Mouse (Mus musculus) heart, embryonic 14.5 days (tissue): ENCODE measurements around the gene Syn3. TPM values are rescaled to one million over a fixed set of nuclear protein-coding genes. Genes with fewer than 3 reads are reported as not detected.

Experiments used
- ATAC-seq: fragments of 200-750 bp; cut with Nextera tagmentation; 2 replicates; pipeline ENCODE4 v1.8.0; 2017; ENCODE audit warnings: low read depth, moderate TSS enrichment; ENCODE audit not compliant: insufficient number of reproducible peaks, insufficient read depth, low FRiP score
- H3K27ac ChIP-seq, 2 experiments: fragments of 200-500 bp in 1 of 2; fragments of 300-500 bp in 1 of 2; sonication (generic) in 1 of 2; replicated peaks in 1 of 2; 2 replicates each; pipeline ENCODE4 v1.5.1; 2012 to 2014; ENCODE audit warnings: low read depth in 2 of 2, low read length in 2 of 2, control low read depth in 1 of 2, mild to moderate bottlenecking in 1 of 2, mixed read lengths in 1 of 2; ENCODE audit not compliant: control insufficient read depth in 1 of 2, insufficient read depth in 1 of 2
- H3K27me3 ChIP-seq: fragments of 300-500 bp; sonication (generic); 2 replicates; pipeline ENCODE4 v1.6.1; 2014; ENCODE audit warnings: mild to moderate bottlenecking, low read length, control low read depth; ENCODE audit not compliant: control insufficient read depth, insufficient read depth
- H3K36me3 ChIP-seq: fragments of 300-500 bp; sonication (generic); 2 replicates; pipeline ENCODE4 v1.6.1; 2014; ENCODE audit warnings: mild to moderate bottlenecking, control low read depth, low read length, mixed read lengths; ENCODE audit not compliant: control insufficient read depth, insufficient read depth
- H3K4me1 ChIP-seq, 2 experiments: fragments of 200-500 bp in 1 of 2; fragments of 300-500 bp in 1 of 2; sonication (generic) in 1 of 2; 2 replicates each; pipeline ENCODE4 v1.6.1; 2012 to 2014; ENCODE audit warnings: low read length in 2 of 2, control low read depth in 1 of 2, mixed read lengths in 1 of 2; ENCODE audit not compliant: control insufficient read depth in 2 of 2, insufficient read depth in 2 of 2
- H3K4me2 ChIP-seq: fragments of 300-500 bp; sonication (generic); 2 replicates; pipeline ENCODE4 v1.6.1; 2014; ENCODE audit warnings: mild to moderate bottlenecking, low read length
- H3K4me3 ChIP-seq, 2 experiments: fragments of 200-500 bp in 1 of 2; fragments of 300-500 bp in 1 of 2; sonication (generic) in 1 of 2; 2 replicates each; pipeline ENCODE4 v1.5.1; 2012 to 2014; ENCODE audit warnings: low read length in 2 of 2, mild to moderate bottlenecking in 2 of 2, control low read depth in 1 of 2, low read depth in 1 of 2, moderate library complexity in 1 of 2; ENCODE audit not compliant: control insufficient read depth in 1 of 2, insufficient read depth in 1 of 2
- H3K9ac ChIP-seq: fragments of 300-500 bp; sonication (generic); 2 replicates; pipeline ENCODE4 v1.6.1; 2014; ENCODE audit warnings: mild to moderate bottlenecking, low read length
- H3K9me3 ChIP-seq: fragments of 300-500 bp; sonication (generic); 2 replicates; pipeline ENCODE4 v1.6.1; 2016; ENCODE audit warnings: low read length, control low read depth; ENCODE audit not compliant: control insufficient read depth
- WGBS: fragments of 180-500 bp; shearing (Covaris S2); extraction: QIAGEN DNeasy Blood & Tissue Kit; methylation state at CpG from one replicate; pipeline ENCODE4 v1.1.7; 2014; 5-methylcytosine and 5-hydroxymethylcytosine counted together
- polyA plus RNA-seq: library from polyadenylated mRNA; unstranded; fragments of >200 nt; fragmentation: Nextera tagmentation; extraction: Ambion mirVana; gene quantifications from 2 replicates; pipeline ENCODE4 v1.2.1, GENCODE M21; 2014

The Syn3 gene
- polyA plus RNA-seq, 1 experiment from 2014 or later, result 1.1 TPM

DNA sequence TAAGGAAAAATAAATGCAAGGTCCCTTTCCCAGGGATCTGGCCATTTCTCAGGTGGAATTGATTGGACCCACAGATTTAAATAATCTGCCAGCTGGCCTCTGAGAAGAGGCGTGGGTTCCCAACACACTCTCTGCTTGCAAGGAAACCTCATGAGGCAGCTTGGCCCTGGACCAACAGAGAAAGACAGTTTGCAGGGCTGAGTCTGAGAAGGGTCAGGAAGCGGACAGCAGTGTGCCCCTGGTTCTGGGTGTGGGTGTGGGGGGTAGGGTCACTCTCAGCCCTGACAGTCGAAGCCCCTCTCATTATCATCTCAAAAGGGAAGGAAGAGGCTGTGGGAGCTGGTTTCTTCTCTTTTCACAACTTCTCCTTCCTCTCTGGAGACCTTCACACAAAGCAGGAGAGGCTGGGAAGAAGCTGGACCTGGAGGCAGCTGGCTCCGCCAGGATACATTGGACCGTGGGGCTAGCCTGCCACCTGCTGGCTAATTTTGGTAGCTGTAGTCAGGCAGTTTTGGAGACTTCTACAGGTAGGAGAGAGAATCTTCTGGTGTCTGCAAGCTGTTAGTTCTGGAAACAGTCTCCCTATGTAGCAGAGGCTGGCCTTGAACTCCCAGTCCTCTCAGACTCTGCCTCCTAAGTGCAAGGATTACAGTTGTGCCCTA is 35.0 kb downstream of the Syn3 start:
- Histone ChIP-seq H3K27me3 (no peaks in the 10 kb centered on the region), H3K9me3 (no peaks in the 10 kb centered on the region), H3K9ac (no peak overlapping the region), H3K27ac (no peak overlapping the region), H3K4me1 (peaks cover 2 to 3% of the 10 kb centered on the region in 2 experiments; a peak in 2 of 4 replicates), H3K36me3 (no peaks in the 10 kb centered on the region), H3K4me2 (no peak overlapping the region), H3K4me3 (no peak overlapping the region)
- no peak for ATAC-seq
- 23% methylated on average over 5 of the region's 5 CpGs for WGBS

- H3K36me3 ChIP-seq, result no peaks in the 10 kb centered on the region
- H3K9ac ChIP-seq, result no peak overlapping the region
- H3K4me3 ChIP-seq, result no peak overlapping the region
- no peaks in the 10 kb centered on the region for H3K9me3 ChIP-seq
- peaks cover 7 to 8% of the 10 kb centered on the region in 2 experiments; a peak in 3 of 4 replicates for H3K4me1 ChIP-seq
- H3K27me3 ChIP-seq, result no peaks in the 10 kb centered on the region
- no peak for ATAC-seq
- 67% methylated on average over 1 of the region's 1 CpGs for WGBS
- H3K27ac ChIP-seq, result no peak overlapping the region
- H3K4me2 ChIP-seq, result no peak overlapping the region
Measured at GRCm38 (mm10) chr10:86459643-86460042, 39.1 kb downstream of the Syn3 start.

- no peak overlapping the region for H3K27ac ChIP-seq
- no peak overlapping the region for H3K4me2 ChIP-seq
- peaks cover 5% of the 10 kb centered on the region in 2 experiments; a peak in 2 of 4 replicates for H3K4me1 ChIP-seq
- peaks cover 8% of the 10 kb centered on the region; the same call in 1 of the 2 replicates for H3K27me3 ChIP-seq
- H3K9me3 ChIP-seq, result no peaks in the 10 kb centered on the region
- no peak overlapping the region for H3K9ac ChIP-seq
- H3K36me3 ChIP-seq, result no peaks in the 10 kb centered on the region
- no peak for ATAC-seq
- no peak overlapping the region for H3K4me3 ChIP-seq
Measured at GRCm38 (mm10) chr10:86457665-86458209, 41.0 kb downstream of the Syn3 start.

GRCm38 (mm10) chr10:86457195-86457594 is 41.5 kb downstream of the Syn3 start:
- H3K9ac ChIP-seq, result no peak overlapping the region
- 19% methylated on average over 4 of the region's 4 CpGs for WGBS
- H3K36me3 ChIP-seq, result no peaks in the 10 kb centered on the region
- H3K4me2 ChIP-seq, result no peak overlapping the region
- peaks cover 8% of the 10 kb centered on the region; the same call in 1 of the 2 replicates for H3K27me3 ChIP-seq
- no peak for ATAC-seq
- H3K9me3 ChIP-seq, result no peaks in the 10 kb centered on the region
- H3K4me1 ChIP-seq, result peaks cover 5% of the 10 kb centered on the region in 2 experiments; a peak in 2 of 4 replicates
- no peak overlapping the region for H3K4me3 ChIP-seq
- H3K27ac ChIP-seq, result no peak overlapping the region

- Histone ChIP-seq H3K4me2 (no peak overlapping the region), H3K9ac (no peak overlapping the region), H3K27me3 (peaks cover 8% of the 10 kb centered on the region; the same call in 1 of the 2 replicates), H3K4me1 (peaks cover 5% of the 10 kb centered on the region in 2 experiments; a peak in 2 of 4 replicates), H3K4me3 (no peak overlapping the region), H3K9me3 (no peaks in the 10 kb centered on the region), H3K36me3 (no peaks in the 10 kb centered on the region), H3K27ac (no peak overlapping the region)
- 39% methylated on average over 5 of the region's 5 CpGs for WGBS
- ATAC-seq, result no peak
Measured at GRCm38 (mm10) chr10:86455296-86456055, 43.2 kb downstream of the Syn3 start.

DNA sequence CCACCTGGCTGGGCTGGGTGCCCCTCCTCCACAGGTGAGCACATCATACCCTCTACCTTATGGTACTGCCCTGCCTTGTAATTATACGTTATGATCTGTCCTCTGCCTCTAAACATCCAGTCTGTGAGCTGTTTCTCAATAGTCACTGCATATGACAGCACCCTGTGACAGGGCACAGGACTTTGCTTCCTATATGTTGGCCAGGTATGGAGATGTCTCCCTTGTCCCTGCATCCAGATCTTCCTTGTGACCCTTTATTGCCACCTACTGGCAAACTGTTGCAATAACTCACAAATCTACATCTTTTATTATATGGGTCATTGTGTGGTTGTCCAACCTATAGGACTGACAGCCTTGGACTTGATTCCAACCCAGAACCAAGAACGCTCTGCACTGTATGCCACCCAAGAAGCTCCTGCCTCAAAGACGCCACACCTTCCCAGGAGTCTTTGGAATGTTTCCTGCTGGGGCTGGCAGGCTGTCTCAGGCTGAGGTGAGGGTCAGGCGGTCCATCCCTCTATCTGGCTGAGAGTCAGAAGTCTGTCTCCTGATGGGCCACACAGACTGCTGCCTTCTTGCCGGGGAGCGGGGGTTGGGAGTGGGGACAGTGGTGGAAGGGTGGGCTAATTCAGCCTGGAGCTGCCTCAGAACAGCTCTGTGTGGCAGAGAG is 46.2 kb downstream of the Syn3 start:
- ATAC-seq, result no peak
- Histone ChIP-seq H3K4me2 (no peak overlapping the region), H3K4me3 (no peak overlapping the region), H3K9ac (no peak overlapping the region), H3K9me3 (no peaks in the 10 kb centered on the region), H3K36me3 (no peaks in the 10 kb centered on the region), H3K4me1 (peaks cover 5% of the 10 kb centered on the region in 2 experiments; a peak in 2 of 4 replicates), H3K27ac (no peak overlapping the region), H3K27me3 (peaks cover 8% of the 10 kb centered on the region; the same call in 1 of the 2 replicates)
- WGBS, result 36% methylated on average over 6 of the region's 6 CpGs

- Histone ChIP-seq H3K4me3 (no peak overlapping the region), H3K27me3 (peaks cover 8% of the 10 kb centered on the region; the same call in 1 of the 2 replicates), H3K4me2 (no peak overlapping the region), H3K4me1 (no peaks in the 10 kb centered on the region), H3K9me3 (no peaks in the 10 kb centered on the region), H3K36me3 (no peaks in the 10 kb centered on the region), H3K27ac (no peak overlapping the region), H3K9ac (no peak overlapping the region)
- WGBS, result 85% methylated on average over 5 of the region's 5 CpGs
- no peak for ATAC-seq
Measured at GRCm38 (mm10) chr10:86451294-86451693, 47.4 kb downstream of the Syn3 start.
